Mouse (Mus musculus): Measurements from ENCODE around the gene Erg. TPM values are rescaled to one million over a fixed set of nuclear protein-coding genes. Genes with fewer than 3 reads are reported as not detected.
A peak's percentile ranks its signal among the peaks of the same experiment; 100 is the strongest.

Gene Erg
- polyA plus RNA-seq, 1 experiment from 2014 or later = 26.2 TPM

GRCm38 (mm10) chr16:95519520-95519919 lies 66.9 kb downstream of the Erg start:
- no peak overlapping the region for H3K4me3 ChIP-seq
- no peak overlapping the region for H3K4me2 ChIP-seq
- no peaks in the 10 kb centered on the region for H3K9me3 ChIP-seq
- H3K9ac ChIP-seq = no peak overlapping the region
- H3K36me3 ChIP-seq = 0 out of 2 replicates have a peak, but pooled peaks cover 4% of the 10 kb centered on the region
- peak overlapping the region; percentile 24; the same call in 1 of the 2 replicates for H3K27ac ChIP-seq
- peaks cover 4% of the 10 kb centered on the region; the same call in 1 of the 2 replicates for H3K4me1 ChIP-seq
- H3K27me3 ChIP-seq = no peaks in the 10 kb centered on the region
- 48% methylated on average over 8 of the region's 8 CpGs for WGBS
- ATAC-seq (ENCODE audit: insufficient number of reproducible peaks, low FRiP score, low TSS enrichment, low read depth) = no peak

- no peak overlapping the region for H3K4me2 ChIP-seq
Observed at GRCm38 (mm10) chr16:95506051-95506450, 80.3 kb downstream of the Erg start.

GRCm38 (mm10) chr16:95496582-95497300 lies 89.7 kb downstream of the Erg start:
- no peaks in the 10 kb centered on the region for H3K27me3 ChIP-seq
- H3K27ac ChIP-seq = no peak overlapping the region
- H3K9me3 ChIP-seq = no peaks in the 10 kb centered on the region
- ATAC-seq (ENCODE audit: insufficient number of reproducible peaks, low FRiP score, low TSS enrichment, low read depth) = no peak
- H3K9ac ChIP-seq = no peak overlapping the region
- WGBS = 88% methylated on average over 10 of the region's 10 CpGs
- H3K4me2 ChIP-seq = no peak overlapping the region
- H3K4me3 ChIP-seq = no peak overlapping the region
- H3K36me3 ChIP-seq = no peaks in the 10 kb centered on the region
- peaks cover 12% of the 10 kb centered on the region for H3K4me1 ChIP-seq

More at GRCm38 (mm10) chr16:95506051-95506450, 80.3 kb downstream of the Erg start:
- no peak overlapping the region for H3K27ac ChIP-seq
- no peak overlapping the region for H3K9ac ChIP-seq
- H3K9me3 ChIP-seq = no peaks in the 10 kb centered on the region
- no peak for ATAC-seq (ENCODE audit: insufficient number of reproducible peaks, low FRiP score, low TSS enrichment, low read depth)
- H3K4me3 ChIP-seq = no peak overlapping the region
- H3K4me1 ChIP-seq = 0 out of 2 replicates have a peak, but pooled peaks cover 3% of the 10 kb centered on the region
- WGBS = 59% methylated on average over 2 of the region's 2 CpGs
- H3K27me3 ChIP-seq = no peaks in the 10 kb centered on the region
- no peaks in the 10 kb centered on the region for H3K36me3 ChIP-seq

- Histone ChIP-seq H3K4me1 (peaks cover 14% of the 10 kb centered on the region), H3K27me3 (no peaks in the 10 kb centered on the region), H3K4me2 (no peak overlapping the region), H3K9ac (no peak overlapping the region), H3K4me3 (no peak overlapping the region), H3K27ac (no peak overlapping the region), H3K9me3 (no peaks in the 10 kb centered on the region), H3K36me3 (no peaks in the 10 kb centered on the region)
- 36% methylated on average over 3 of the region's 3 CpGs for WGBS
- no peak for ATAC-seq (ENCODE audit: insufficient number of reproducible peaks, low FRiP score, low TSS enrichment, low read depth)
Observed at GRCm38 (mm10) chr16:95494108-95494507, 92.3 kb downstream of the Erg start.

- H3K36me3 ChIP-seq = no peaks in the 10 kb centered on the region
- peak overlapping the region; percentile 30; the same call in 1 of the 2 replicates for H3K27ac ChIP-seq
- H3K4me3 ChIP-seq = no peak overlapping the region
- peaks cover 14% of the 10 kb centered on the region for H3K4me1 ChIP-seq
- WGBS = 28% methylated on average over 8 of the region's 8 CpGs
- H3K4me2 ChIP-seq = no peak overlapping the region
- H3K9me3 ChIP-seq = no peaks in the 10 kb centered on the region
- no peaks in the 10 kb centered on the region for H3K27me3 ChIP-seq
- peak; percentile 78; the same call in 1 of the 2 replicates for ATAC-seq (ENCODE audit: insufficient number of reproducible peaks, low FRiP score, low TSS enrichment, low read depth)
- H3K9ac ChIP-seq = no peak overlapping the region
Observed at GRCm38 (mm10) chr16:95493336-95493735, 93.1 kb downstream of the Erg start.

- 83% methylated on average over 7 of the region's 7 CpGs for WGBS
- ATAC-seq (ENCODE audit: insufficient number of reproducible peaks, low FRiP score, low TSS enrichment, low read depth) = no peak
Observed at GRCm38 (mm10) chr16:95492146-95492545, 94.2 kb downstream of the Erg start.

GRCm38 (mm10) chr16:95490386-95490785 lies 96.0 kb downstream of the Erg start:
- Histone ChIP-seq H3K36me3 (no peaks in the 10 kb centered on the region), H3K9me3 (no peaks in the 10 kb centered on the region), H3K27ac (no peak overlapping the region), H3K4me3 (no peak overlapping the region), H3K9ac (no peak overlapping the region), H3K4me1 (peaks cover 14% of the 10 kb centered on the region), H3K27me3 (no peaks in the 10 kb centered on the region), H3K4me2 (no peak overlapping the region)
- ATAC-seq (ENCODE audit: insufficient number of reproducible peaks, low FRiP score, low TSS enrichment, low read depth) = no peak
- WGBS = 37% methylated on average over 5 of the region's 5 CpGs

More at GRCm38 (mm10) chr16:95492146-95492545, 94.2 kb downstream of the Erg start:
- Histone ChIP-seq H3K36me3 (no peaks in the 10 kb centered on the region), H3K27ac (0 out of 2 replicates have a peak overlapping the region, but pooled peaks have one; percentile 12), H3K9me3 (no peaks in the 10 kb centered on the region), H3K4me3 (no peak overlapping the region), H3K9ac (no peak overlapping the region), H3K27me3 (no peaks in the 10 kb centered on the region), H3K4me1 (peaks cover 14% of the 10 kb centered on the region), H3K4me2 (no peak overlapping the region)

- no peak overlapping the region for H3K4me2 ChIP-seq
- H3K4me1 ChIP-seq = peaks cover 6% of the 10 kb centered on the region; the same call in 1 of the 2 replicates
- ATAC-seq (ENCODE audit: insufficient number of reproducible peaks, low FRiP score, low TSS enrichment, low read depth) = no peak
- no peaks in the 10 kb centered on the region for H3K9me3 ChIP-seq
- no peak overlapping the region for H3K4me3 ChIP-seq
- 82% methylated on average over 9 of the region's 9 CpGs for WGBS
- no peaks in the 10 kb centered on the region for H3K36me3 ChIP-seq
- no peak overlapping the region for H3K9ac ChIP-seq
- no peak overlapping the region for H3K27ac ChIP-seq
- H3K27me3 ChIP-seq = no peaks in the 10 kb centered on the region
Observed at GRCm38 (mm10) chr16:95487606-95488351, 98.6 kb downstream of the Erg start.

- 82% methylated on average over 13 of the region's 13 CpGs for WGBS
- no peak overlapping the region for H3K4me2 ChIP-seq
- ATAC-seq (ENCODE audit: insufficient number of reproducible peaks, low FRiP score, low TSS enrichment, low read depth) = no peak
- no peak overlapping the region for H3K4me3 ChIP-seq
- no peak overlapping the region for H3K9ac ChIP-seq
- H3K27me3 ChIP-seq = no peaks in the 10 kb centered on the region
- H3K9me3 ChIP-seq = no peaks in the 10 kb centered on the region
- no peak overlapping the region for H3K27ac ChIP-seq
- no peaks in the 10 kb centered on the region for H3K4me1 ChIP-seq
- H3K36me3 ChIP-seq = no peaks in the 10 kb centered on the region
Observed at GRCm38 (mm10) chr16:95481176-95481575, 105.2 kb downstream of the Erg start.

GRCm38 (mm10) chr16:95478558-95478957 lies 107.8 kb downstream of the Erg start:
- Histone ChIP-seq H3K36me3 (no peaks in the 10 kb centered on the region), H3K4me3 (no peak overlapping the region), H3K4me1 (peaks cover 6% of the 10 kb centered on the region; the same call in 1 of the 2 replicates), H3K27me3 (no peaks in the 10 kb centered on the region), H3K4me2 (no peak overlapping the region), H3K9me3 (no peaks in the 10 kb centered on the region), H3K27ac (no peak overlapping the region), H3K9ac (no peak overlapping the region)
- ATAC-seq (ENCODE audit: insufficient number of reproducible peaks, low FRiP score, low TSS enrichment, low read depth) = no peak
- 50% methylated on average over 5 of the region's 5 CpGs for WGBS

- no peak overlapping the region for H3K9ac ChIP-seq
- no peak for ATAC-seq (ENCODE audit: insufficient number of reproducible peaks, low FRiP score, low TSS enrichment, low read depth)
- peaks cover 6% of the 10 kb centered on the region for H3K4me1 ChIP-seq
- no peak overlapping the region for H3K4me2 ChIP-seq
- WGBS = 72% methylated on average over 3 of the region's 3 CpGs
- no peaks in the 10 kb centered on the region for H3K27me3 ChIP-seq
- no peak overlapping the region for H3K4me3 ChIP-seq
- H3K9me3 ChIP-seq = no peaks in the 10 kb centered on the region
- H3K36me3 ChIP-seq = no peaks in the 10 kb centered on the region
- 0 out of 2 replicates have a peak overlapping the region, but pooled peaks have one; percentile 4 for H3K27ac ChIP-seq
Observed at GRCm38 (mm10) chr16:95475041-95475440, 111.4 kb downstream of the Erg start.

- WGBS = 61% methylated on average over 3 of the region's 3 CpGs
- Histone ChIP-seq H3K9me3 (no peaks in the 10 kb centered on the region), H3K36me3 (no peaks in the 10 kb centered on the region), H3K27me3 (no peaks in the 10 kb centered on the region), H3K4me2 (no peak overlapping the region), H3K27ac (no peak overlapping the region), H3K4me3 (no peak overlapping the region), H3K4me1 (peaks cover 16% of the 10 kb centered on the region), H3K9ac (no peak overlapping the region)
- no peak for ATAC-seq (ENCODE audit: insufficient number of reproducible peaks, low FRiP score, low TSS enrichment, low read depth)
Observed at GRCm38 (mm10) chr16:95473946-95474345, 112.4 kb downstream of the Erg start.
